Mouse (Mus musculus): ENCODE measurements around the gene 9230102O04Rik. TPM values are rescaled to one million over a fixed set of nuclear protein-coding genes. Genes with fewer than 3 reads are reported as not detected.
A peak's percentile ranks its signal among the peaks of the same experiment; 100 is the strongest.

The 9230102O04Rik gene
- polyA plus RNA-seq, 1 experiment from 2014 or later = 6.3 TPM

DNA sequence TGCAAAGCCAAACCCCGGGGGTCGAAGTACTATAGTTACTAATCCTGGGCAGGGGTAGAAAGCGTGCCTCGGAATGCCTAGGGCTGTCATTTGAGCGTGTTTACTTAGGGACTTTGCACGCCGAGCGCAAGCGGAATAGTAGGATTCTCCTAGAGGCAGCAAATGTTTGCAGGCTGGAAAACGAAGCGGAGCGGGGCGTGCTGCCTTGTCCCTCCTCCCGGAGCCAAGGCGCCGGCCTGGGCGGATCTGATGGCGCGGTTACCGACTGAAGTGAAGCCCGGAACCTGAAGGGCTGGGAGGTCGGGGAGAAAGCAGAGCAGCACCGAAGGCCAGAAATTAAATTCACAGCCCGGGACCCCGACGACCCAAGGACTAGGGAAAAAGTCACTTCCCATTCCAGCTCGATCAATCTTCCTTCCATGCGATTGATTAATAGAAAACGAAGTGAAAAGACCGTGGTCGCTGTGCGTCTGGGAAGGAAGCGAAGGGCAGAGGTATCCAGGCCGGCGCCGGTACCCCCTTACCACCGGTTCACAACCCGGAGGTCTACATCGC, 6.9 kb downstream of the 9230102O04Rik start:
- peaks cover 8% of the 10 kb centered on the region; the same call in 1 of the 2 replicates for H3K4me1 ChIP-seq (ENCODE audit: control insufficient read depth, insufficient read depth, low read length)
- under 1% methylated on average over 39 of the region's 39 CpGs for WGBS
- peak overlapping the region; percentile 89 for H3K27ac ChIP-seq (replicated peaks; ENCODE audit: low read depth, low read length)
- peaks cover 75% of the 10 kb centered on the region for H3K27me3 ChIP-seq (ENCODE audit: control insufficient read depth, insufficient read depth, low read length)
- H3K9me3 ChIP-seq (ENCODE audit: control insufficient read depth, low read length) = no peaks in the 10 kb centered on the region
- H3K4me2 ChIP-seq (ENCODE audit: low read length) = peak overlapping the region; percentile 65
- no peak for ATAC-seq (ENCODE audit: low FRiP score, low TSS enrichment)
- no peaks in the 10 kb centered on the region for H3K36me3 ChIP-seq (ENCODE audit: control insufficient read depth, insufficient read depth, low read length)
- peak overlapping the region; percentile 69 for H3K9ac ChIP-seq (replicated peaks; ENCODE audit: low read length)
- peak overlapping the region; percentile 45 for H3K4me3 ChIP-seq (replicated peaks; ENCODE audit: low read depth, low read length)
- peak; percentile 70 for DNase-seq

- H3K27ac ChIP-seq (replicated peaks; ENCODE audit: low read depth, low read length) = peak overlapping the region; percentile 89
- no peak for ATAC-seq (ENCODE audit: low FRiP score, low TSS enrichment)
Measured at GRCm38 (mm10) chr2:9881611-9882023, 7.7 kb downstream of the 9230102O04Rik start.

DNA sequence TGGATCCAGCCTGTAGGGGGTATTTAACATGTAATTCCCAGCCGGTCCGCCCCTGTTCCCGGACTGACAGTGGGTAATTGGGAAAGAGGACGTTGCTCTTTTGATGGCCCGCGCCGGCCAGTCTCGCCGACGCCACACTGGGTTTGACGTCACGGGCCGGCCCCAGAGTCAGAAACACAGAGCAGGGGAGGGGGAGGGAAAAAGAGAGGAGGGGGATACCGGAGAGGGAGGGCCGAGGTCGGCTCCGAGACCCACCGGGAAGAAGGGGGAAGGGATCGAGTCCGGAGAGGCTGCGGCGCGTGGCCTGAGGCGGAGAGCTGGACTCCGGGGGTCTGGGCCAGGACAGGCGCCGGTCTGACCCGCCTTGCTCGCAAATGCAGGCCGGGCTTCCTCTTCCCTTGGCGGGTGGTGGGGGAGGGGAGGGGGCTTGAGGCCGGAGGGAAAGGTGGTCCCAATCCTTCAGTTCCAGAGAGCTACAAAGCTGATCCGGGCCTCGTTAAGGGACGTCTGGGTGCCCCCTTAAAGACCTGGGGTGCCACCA, 8.2 kb downstream of the 9230102O04Rik start, which contains the start of gene 4930412O13Rik:
Gene 4930412O13Rik, plus strand, starts transcription at position 202 of the 541 bp plus-strand sequence.
- Histone ChIP-seq H3K4me3 (replicated peaks; ENCODE audit: low read depth, low read length) (peak within 1 kb of the TSS; percentile 45), H3K9ac (replicated peaks; ENCODE audit: low read length) (peak within 1 kb of the TSS; percentile 69), H3K36me3 (ENCODE audit: control insufficient read depth, insufficient read depth, low read length) (no peaks in the 10 kb centered on the region), H3K4me1 (ENCODE audit: control insufficient read depth, insufficient read depth, low read length) (peaks cover 8% of the 10 kb centered on the region; the same call in 1 of the 2 replicates), H3K4me2 (ENCODE audit: low read length) (peak within 1 kb of the TSS; percentile 65), H3K27ac (replicated peaks; ENCODE audit: low read depth, low read length) (peak within 1 kb of the TSS; percentile 89), H3K27me3 (ENCODE audit: control insufficient read depth, insufficient read depth, low read length) (peaks cover 69% of the 10 kb centered on the region), H3K9me3 (ENCODE audit: control insufficient read depth, low read length) (no peaks in the 10 kb centered on the region)
- ATAC-seq (ENCODE audit: low FRiP score, low TSS enrichment) (no peak), DNase-seq (peak; percentile 69)
- under 1% methylated on average over 34 of the region's 35 CpGs for WGBS

More at GRCm38 (mm10) chr2:9881611-9882023, 7.7 kb downstream of the 9230102O04Rik start:
- Histone ChIP-seq H3K9me3 (ENCODE audit: control insufficient read depth, low read length) (no peaks in the 10 kb centered on the region), H3K9ac (replicated peaks; ENCODE audit: low read length) (peak overlapping the region; percentile 69), H3K4me1 (ENCODE audit: control insufficient read depth, insufficient read depth, low read length) (peaks cover 8% of the 10 kb centered on the region; the same call in 1 of the 2 replicates), H3K4me3 (replicated peaks; ENCODE audit: low read depth, low read length) (peak overlapping the region; percentile 45), H3K27me3 (ENCODE audit: control insufficient read depth, insufficient read depth, low read length) (peaks cover 69% of the 10 kb centered on the region), H3K36me3 (ENCODE audit: control insufficient read depth, insufficient read depth, low read length) (no peaks in the 10 kb centered on the region), H3K4me2 (ENCODE audit: low read length) (peak overlapping the region; percentile 65)
- WGBS = 2% methylated on average over 13 of the region's 13 CpGs
- peak; percentile 70 for DNase-seq

DNA sequence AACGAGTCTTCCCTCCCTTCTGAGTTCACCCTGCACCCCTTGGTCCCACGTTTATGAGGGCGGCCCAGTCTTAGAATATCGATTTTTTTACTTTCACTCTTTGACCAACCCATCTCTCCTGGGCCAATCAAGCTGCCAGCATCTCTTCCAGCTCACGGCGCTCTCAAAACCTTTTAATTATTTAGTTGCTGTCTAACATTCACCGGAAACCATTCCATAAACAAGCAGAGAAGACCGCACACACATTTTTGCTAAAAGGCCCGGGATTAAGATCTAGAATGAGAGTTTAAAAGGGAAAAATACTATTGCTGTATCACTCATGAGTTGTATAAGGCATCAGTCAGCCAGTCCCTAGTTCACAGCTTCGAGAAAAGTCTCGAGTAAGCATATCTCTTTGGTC, 9.1 kb downstream of the 9230102O04Rik start:
- H3K4me2 ChIP-seq (ENCODE audit: low read length) = peak overlapping the region; percentile 65
- H3K4me1 ChIP-seq (ENCODE audit: control insufficient read depth, insufficient read depth, low read length) = peaks cover 8% of the 10 kb centered on the region; the same call in 1 of the 2 replicates
- peak; percentile 45 for DNase-seq
- H3K9me3 ChIP-seq (ENCODE audit: control insufficient read depth, low read length) = no peaks in the 10 kb centered on the region
- peak overlapping the region; percentile 69 for H3K9ac ChIP-seq (replicated peaks; ENCODE audit: low read length)
- ATAC-seq (ENCODE audit: low FRiP score, low TSS enrichment) = no peak
- peaks cover 66% of the 10 kb centered on the region for H3K27me3 ChIP-seq (ENCODE audit: control insufficient read depth, insufficient read depth, low read length)
- H3K36me3 ChIP-seq (ENCODE audit: control insufficient read depth, insufficient read depth, low read length) = no peaks in the 10 kb centered on the region
- peak overlapping the region; percentile 89 for H3K27ac ChIP-seq (replicated peaks; ENCODE audit: low read depth, low read length)
- WGBS = 2% methylated on average over 11 of the region's 11 CpGs
- peak overlapping the region; percentile 45 for H3K4me3 ChIP-seq (replicated peaks; ENCODE audit: low read depth, low read length)

DNA sequence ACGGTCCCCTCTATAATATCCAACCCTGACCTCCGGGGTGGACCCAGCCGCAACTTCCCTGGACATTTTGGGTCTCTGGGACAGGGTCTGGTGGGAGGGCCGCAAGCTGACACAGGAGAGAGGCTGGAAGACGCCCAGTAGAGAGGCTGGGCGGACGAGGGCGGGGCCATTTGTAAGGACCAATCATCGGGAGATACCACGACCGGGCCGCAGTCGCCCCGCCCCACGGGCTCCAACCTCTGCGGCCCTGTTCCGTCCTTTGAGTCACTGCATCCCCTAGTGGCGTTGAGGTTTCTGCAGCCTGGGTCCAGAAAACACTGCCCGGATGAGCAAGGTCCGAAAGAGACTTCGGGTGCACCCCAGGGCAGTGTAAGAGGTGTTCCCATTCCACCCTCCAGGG, 9.8 kb downstream of the 9230102O04Rik start:
- peak overlapping the region; percentile 89; the same call in 1 of the 2 replicates for H3K27ac ChIP-seq (replicated peaks; ENCODE audit: low read depth, low read length)
- H3K4me1 ChIP-seq (ENCODE audit: control insufficient read depth, insufficient read depth, low read length) = peaks cover 8% of the 10 kb centered on the region; the same call in 1 of the 2 replicates
- H3K9ac ChIP-seq (replicated peaks; ENCODE audit: low read length) = no peak overlapping the region; the same call in 1 of the 2 replicates

GRCm38 (mm10) chr2:9879092-9879491, 10.2 kb downstream of the 9230102O04Rik start:
- Histone ChIP-seq H3K4me3 (replicated peaks; ENCODE audit: low read depth, low read length) (peak overlapping the region; percentile 45), H3K9ac (replicated peaks; ENCODE audit: low read length) (peak overlapping the region; percentile 51; the same call in 1 of the 2 replicates), H3K27me3 (ENCODE audit: control insufficient read depth, insufficient read depth, low read length) (peaks cover 70% of the 10 kb centered on the region), H3K36me3 (ENCODE audit: control insufficient read depth, insufficient read depth, low read length) (0 out of 2 replicates have a peak, but pooled peaks cover 7% of the 10 kb centered on the region), H3K4me2 (ENCODE audit: low read length) (peak overlapping the region; percentile 65), H3K9me3 (ENCODE audit: control insufficient read depth, low read length) (no peaks in the 10 kb centered on the region), H3K4me1 (ENCODE audit: control insufficient read depth, insufficient read depth, low read length) (peaks cover 8% of the 10 kb centered on the region; the same call in 1 of the 2 replicates), H3K27ac (replicated peaks; ENCODE audit: low read depth, low read length) (peak overlapping the region; percentile 87; the same call in 1 of the 2 replicates)
- DNase-seq (peak; percentile 60), ATAC-seq (ENCODE audit: low FRiP score, low TSS enrichment) (no peak; the same call in 1 of the 2 replicates)
- WGBS = under 1% methylated on average over 22 of the region's 22 CpGs

More for the DNA sequence above, 9.8 kb downstream of the 9230102O04Rik start:
- Histone ChIP-seq H3K4me2 (ENCODE audit: low read length) (peak overlapping the region; percentile 65), H3K4me3 (replicated peaks; ENCODE audit: low read depth, low read length) (peak overlapping the region; percentile 45), H3K36me3 (ENCODE audit: control insufficient read depth, insufficient read depth, low read length) (0 out of 2 replicates have a peak, but pooled peaks cover 3% of the 10 kb centered on the region), H3K27me3 (ENCODE audit: control insufficient read depth, insufficient read depth, low read length) (peaks cover 66% of the 10 kb centered on the region), H3K9me3 (ENCODE audit: control insufficient read depth, low read length) (no peaks in the 10 kb centered on the region)
- DNase-seq (peak; percentile 93), ATAC-seq (ENCODE audit: low FRiP score, low TSS enrichment) (peak; percentile 88)
- WGBS = under 1% methylated on average over 21 of the region's 21 CpGs

DNA sequence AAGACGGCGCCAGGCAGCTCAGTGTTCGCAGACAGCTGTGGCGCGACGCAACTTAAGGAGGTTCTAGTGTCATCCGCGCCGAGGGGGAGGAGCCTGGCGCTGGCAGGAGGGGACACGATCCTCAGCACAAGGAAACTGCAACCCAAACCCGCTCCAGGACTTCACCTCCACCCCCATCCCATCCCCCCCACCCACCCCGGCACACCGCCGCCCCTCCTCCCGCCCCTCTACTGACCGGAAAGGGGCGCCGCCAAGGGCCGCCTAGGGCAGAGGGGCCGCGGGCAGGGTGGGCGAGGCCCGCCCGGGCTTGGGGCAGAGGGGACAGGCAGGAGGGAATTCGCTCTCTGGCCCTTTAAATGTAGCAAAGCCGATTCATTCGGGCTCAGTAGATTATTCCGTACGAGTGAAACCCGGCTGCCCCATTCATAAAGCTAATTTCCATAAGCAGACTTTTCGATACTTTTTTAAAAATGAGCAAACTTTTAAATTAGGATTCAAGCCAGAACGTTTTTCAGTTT, 10.7 kb downstream of the 9230102O04Rik start:
- Histone ChIP-seq H3K27ac (replicated peaks; ENCODE audit: low read depth, low read length) (peak overlapping the region; percentile 87), H3K9ac (replicated peaks; ENCODE audit: low read length) (peak overlapping the region; percentile 51; the same call in 1 of the 2 replicates), H3K36me3 (ENCODE audit: control insufficient read depth, insufficient read depth, low read length) (0 out of 2 replicates have a peak, but pooled peaks cover 9% of the 10 kb centered on the region), H3K27me3 (ENCODE audit: control insufficient read depth, insufficient read depth, low read length) (peaks cover 75% of the 10 kb centered on the region), H3K4me2 (ENCODE audit: low read length) (peak overlapping the region; percentile 65), H3K4me1 (ENCODE audit: control insufficient read depth, insufficient read depth, low read length) (peaks cover 8% of the 10 kb centered on the region; the same call in 1 of the 2 replicates), H3K4me3 (replicated peaks; ENCODE audit: low read depth, low read length) (peak overlapping the region; percentile 45), H3K9me3 (ENCODE audit: control insufficient read depth, low read length) (no peaks in the 10 kb centered on the region)
- under 1% methylated on average over 33 of the region's 33 CpGs for WGBS
- ATAC-seq (ENCODE audit: low FRiP score, low TSS enrichment) (peak; percentile 28; the same call in 1 of the 2 replicates), DNase-seq (peak; percentile 83)

DNA sequence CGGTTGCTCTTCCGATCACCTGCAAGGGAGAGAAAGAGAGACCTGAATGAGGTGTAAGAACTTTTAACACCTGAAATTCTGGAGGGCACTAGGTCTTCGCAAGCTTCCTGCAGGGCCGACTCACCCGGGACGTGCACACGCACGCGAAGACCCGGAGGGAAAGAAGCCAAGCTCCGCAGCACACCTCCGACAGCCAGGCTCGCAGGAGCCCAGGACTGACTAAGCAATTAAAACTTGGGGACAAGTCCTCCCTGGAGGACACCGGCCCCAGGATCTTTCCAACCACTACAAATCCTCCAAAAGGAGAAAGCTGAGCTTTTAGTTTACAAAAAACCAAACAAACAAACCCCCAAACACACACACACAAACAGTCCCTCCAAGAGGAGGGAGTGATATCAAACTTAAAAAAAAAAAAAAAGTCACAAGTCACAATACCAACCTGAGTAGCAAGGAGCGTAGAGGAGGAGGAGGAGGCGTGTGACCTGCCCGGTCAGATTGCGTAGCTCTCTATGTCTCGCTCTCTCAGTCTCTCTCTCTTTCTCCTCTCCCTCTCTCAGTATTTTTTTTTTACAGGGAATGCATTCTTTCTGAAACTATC, 11.3 kb downstream of the 9230102O04Rik start:
- peak; percentile 55 for DNase-seq

More for the DNA sequence above, 11.3 kb downstream of the 9230102O04Rik start:
- peak overlapping the region; percentile 87 for H3K27ac ChIP-seq (replicated peaks; ENCODE audit: low read depth, low read length)
- peaks cover 80% of the 10 kb centered on the region for H3K27me3 ChIP-seq (ENCODE audit: control insufficient read depth, insufficient read depth, low read length)
- no peak for ATAC-seq (ENCODE audit: low FRiP score, low TSS enrichment)
- H3K9ac ChIP-seq (replicated peaks; ENCODE audit: low read length) = peak overlapping the region; percentile 72
- peaks cover 8% of the 10 kb centered on the region; the same call in 1 of the 2 replicates for H3K4me1 ChIP-seq (ENCODE audit: control insufficient read depth, insufficient read depth, low read length)
- H3K4me2 ChIP-seq (ENCODE audit: low read length) = peak overlapping the region; percentile 65
- H3K9me3 ChIP-seq (ENCODE audit: control insufficient read depth, low read length) = no peaks in the 10 kb centered on the region
- H3K4me3 ChIP-seq (replicated peaks; ENCODE audit: low read depth, low read length) = peak overlapping the region; percentile 45
- H3K36me3 ChIP-seq (ENCODE audit: control insufficient read depth, insufficient read depth, low read length) = 0 out of 2 replicates have a peak, but pooled peaks cover 9% of the 10 kb centered on the region
- 2% methylated on average over 19 of the region's 19 CpGs for WGBS

Data from midbrain, embryonic 14.5 days (tissue).